Mouse (Mus musculus): ENCODE results near the gene Trim2. TPM values are rescaled to one million over a fixed set of nuclear protein-coding genes. Genes with fewer than 3 reads are reported as not detected.

Gene Trim2
- total RNA-seq, 2 experiments from 2014 or later = 8.6 to 11.9 TPM

DNA sequence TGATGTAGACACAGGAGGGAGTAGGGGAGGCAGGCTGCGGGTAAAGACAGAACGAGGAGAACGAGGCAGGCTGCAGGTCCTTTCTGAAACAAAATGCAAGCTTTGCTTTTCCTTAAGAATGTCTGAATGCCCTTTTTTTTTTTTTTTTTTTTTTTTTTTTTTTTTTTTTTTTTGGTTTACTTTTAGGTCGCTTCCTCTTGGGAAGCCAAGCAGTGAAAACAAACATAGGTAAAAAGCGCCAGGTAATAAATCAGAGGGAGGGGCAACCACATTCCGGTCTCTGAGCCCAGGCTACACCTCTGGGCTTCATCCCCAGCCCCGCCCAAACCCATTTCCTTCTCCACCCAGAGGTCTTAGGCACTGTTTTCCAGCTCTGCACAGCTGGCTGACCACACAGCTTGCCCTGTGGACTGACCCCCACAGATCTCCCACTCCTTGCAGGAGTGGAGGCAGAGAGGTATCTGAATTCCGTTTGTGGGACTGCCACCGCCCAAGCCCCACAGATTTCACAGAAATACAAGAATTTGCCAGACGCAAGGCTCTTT is 117.0 kb downstream of the Trim2 start:
- DNase-seq = no peak

DNA sequence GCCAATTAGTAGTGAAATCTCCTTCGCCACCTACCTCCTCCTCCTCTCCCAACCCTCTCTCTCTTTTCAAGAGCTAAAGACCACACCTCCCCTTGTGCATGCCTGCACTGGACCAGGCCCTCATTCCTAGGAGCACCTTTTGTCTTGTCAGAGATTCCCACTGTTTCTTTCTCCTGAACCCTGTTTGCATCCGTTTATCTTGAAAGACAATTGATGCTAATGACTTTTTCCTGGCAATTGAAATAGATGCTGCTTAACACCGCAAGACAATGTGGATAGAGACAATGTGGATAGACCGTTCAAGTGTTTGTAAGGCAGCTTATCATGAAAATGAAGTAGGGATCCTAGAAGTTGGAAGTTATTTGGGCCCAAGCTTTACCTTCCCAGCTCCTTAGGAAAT is 125.0 kb downstream of the Trim2 start:
- DNase-seq = no peak

GRCm38 (mm10) chr3:84181102-84181501 is 125.6 kb downstream of the Trim2 start:
- DNase-seq = no peak

GRCm38 (mm10) chr3:84180304-84180703 is 126.4 kb downstream of the Trim2 start:
- DNase-seq = no peak

GRCm38 (mm10) chr3:84177834-84178233 is 128.8 kb downstream of the Trim2 start:
- DNase-seq = no peak

GRCm38 (mm10) chr3:84175337-84176315 is 131.1 kb downstream of the Trim2 start:
- peak; percentile 74 for DNase-seq

- DNase-seq = no peak
These were observed 133.0 kb downstream of the Trim2 start, which contains the start of gene Gm6525 for GRCm38 (mm10) chr3:84173581-84174154. Gm6525 (plus strand) TSS chr3:84174104.

- no peak for DNase-seq
These were observed 134.3 kb downstream of the Trim2 start for GRCm38 (mm10) chr3:84172406-84172805.

DNA sequence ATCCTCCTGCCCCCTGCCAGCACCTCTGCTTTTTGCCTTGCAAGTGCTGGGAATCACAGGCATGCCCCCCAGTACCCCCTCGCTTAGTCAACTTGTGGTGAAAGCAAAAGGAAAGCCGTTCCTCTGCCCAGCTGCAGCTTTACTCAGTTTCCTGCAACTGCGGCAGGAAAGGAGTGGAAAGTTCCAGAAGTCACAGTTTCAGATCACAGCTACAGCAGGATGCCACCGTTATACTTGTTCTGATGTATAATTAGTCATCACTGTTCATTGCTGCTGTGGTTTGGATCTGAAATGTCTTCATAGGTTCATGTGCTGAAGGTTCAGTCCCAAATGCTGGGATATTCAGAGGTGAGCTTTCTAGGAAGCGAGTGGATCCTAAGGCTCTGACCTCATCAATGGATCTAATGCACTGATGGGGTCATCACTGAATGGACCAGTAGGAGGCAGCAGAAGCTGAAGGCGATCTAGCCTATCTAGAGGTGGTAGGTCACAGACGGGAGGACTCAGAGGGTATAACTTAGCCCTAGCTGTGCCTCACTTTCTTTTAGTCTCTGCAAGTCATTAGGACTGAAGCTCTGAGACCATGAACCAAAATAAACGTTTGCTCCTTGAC is 137.2 kb downstream of the Trim2 start:
- no peak for DNase-seq

- no peak for DNase-seq
These were observed 137.7 kb downstream of the Trim2 start for GRCm38 (mm10) chr3:84168943-84169342.

DNA sequence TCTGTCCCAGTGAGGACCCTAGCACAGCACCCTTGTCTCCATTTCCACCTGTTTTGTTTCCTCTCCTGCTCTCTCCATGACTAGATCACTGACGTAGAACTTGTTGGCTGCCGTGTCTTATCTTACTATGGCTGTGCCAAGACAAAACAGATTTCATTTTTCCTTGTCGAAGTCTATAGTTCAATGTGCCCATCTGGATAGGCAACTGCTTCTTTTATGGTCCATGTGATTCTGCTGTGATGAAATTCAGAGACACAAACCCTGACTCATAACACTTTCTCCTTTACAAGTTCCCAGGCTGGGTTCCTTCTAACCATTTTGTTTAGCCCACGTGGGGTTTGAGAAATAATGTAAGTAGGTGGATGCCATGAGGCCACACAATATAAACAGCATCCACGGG is 140.6 kb downstream of the Trim2 start:
- DNase-seq = no peak

GRCm38 (mm10) chr3:84165391-84165790 is 141.3 kb downstream of the Trim2 start:
- DNase-seq = no peak

- no peak for DNase-seq
These were observed 148.9 kb downstream of the Trim2 start for GRCm38 (mm10) chr3:84157559-84158350.

DNA sequence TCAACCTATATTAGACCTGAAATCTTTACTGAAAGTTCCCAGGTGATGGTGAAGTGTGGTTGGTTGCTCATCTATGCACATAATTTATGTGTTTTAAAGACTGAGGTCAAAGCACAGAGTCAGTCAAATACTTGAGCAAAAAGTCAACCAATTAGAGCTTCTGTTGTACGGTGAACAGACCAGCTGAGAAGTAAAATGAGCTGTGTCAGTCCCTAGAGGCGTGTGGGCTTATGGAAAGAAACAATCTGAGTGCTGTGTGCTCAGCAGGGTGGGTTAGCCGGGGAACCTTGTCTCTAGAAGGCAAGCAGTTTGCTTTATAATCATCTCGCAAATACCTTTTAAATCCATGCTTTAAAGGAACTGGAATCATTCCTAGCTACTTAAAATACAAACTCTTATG is 149.7 kb downstream of the Trim2 start:
- DNase-seq = no peak

DNA sequence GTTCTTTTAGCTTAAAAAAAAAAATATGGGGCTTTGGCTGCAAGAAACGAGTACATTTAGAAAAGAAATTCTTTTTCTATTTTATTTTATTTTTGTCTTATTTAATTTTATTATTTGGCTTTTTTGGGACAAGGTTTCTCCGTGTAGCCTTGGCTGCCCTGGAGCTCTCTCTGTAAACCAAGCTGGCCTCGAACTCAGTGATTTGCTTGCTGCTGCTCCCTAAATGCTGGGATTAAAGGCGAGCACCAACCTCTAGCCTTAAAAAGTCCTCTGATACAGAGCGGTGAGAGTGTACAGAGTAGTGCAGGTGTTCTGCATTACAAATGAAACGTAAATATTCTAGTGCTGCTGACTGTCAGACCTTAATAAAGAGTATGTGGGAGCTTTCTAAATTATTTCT is 150.6 kb downstream of the Trim2 start:
- DNase-seq = no peak

DNA sequence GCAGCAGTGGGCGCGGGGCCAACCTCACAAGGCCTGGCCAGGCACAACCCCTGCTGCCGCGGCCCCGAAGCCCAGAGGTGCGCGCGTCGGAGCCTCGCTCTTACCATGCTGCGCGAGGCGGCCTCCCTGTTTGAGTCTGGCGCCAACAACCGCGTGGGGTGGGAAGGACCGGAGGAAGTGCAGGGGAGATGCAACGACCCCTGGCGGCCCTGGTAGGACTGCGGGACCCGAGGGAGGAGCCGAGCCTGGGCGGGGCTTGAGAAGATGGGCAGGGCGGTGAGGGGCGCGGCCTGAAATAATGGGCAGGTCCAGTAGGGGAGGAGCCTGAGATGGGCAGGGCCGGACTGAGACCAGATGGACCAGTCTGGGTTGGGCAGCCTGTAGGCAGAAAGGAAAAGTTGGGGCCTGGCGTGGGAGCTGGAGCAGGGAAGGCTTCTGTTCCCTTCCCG is 151.1 kb downstream of the Trim2 start, which contains the start of gene Mnd1:
Gene Mnd1, minus strand, starts transcription at position 229 of the 449 bp plus-strand sequence.
- peak; percentile 99 for DNase-seq

GRCm38 (mm10) chr3:84155146-84155545 is 151.5 kb downstream of the Trim2 start:
- DNase-seq = no peak

DNA sequence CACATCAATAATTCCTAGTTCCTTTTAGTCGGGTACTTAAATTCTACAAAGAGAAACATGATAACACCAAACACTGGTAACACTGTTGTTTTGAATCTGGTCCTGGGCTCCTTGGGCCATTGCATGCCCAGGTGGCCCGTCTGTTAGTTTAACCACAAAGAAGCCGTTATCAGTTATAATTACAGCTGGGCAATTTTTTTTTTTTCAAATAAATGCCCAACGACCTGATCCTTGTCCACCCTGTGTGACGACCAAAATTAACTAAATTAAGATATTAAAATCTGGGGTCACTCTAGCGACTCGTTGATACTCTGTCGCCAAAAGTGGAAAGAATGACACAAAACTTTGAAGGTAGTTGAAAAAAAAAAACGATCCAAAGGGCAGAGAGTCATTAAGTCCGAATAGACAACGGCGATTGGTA is 151.9 kb downstream of the Trim2 start:
- DNase-seq = no peak

GRCm38 (mm10) chr3:84149831-84150230 is 156.8 kb downstream of the Trim2 start:
- no peak for DNase-seq

DNA sequence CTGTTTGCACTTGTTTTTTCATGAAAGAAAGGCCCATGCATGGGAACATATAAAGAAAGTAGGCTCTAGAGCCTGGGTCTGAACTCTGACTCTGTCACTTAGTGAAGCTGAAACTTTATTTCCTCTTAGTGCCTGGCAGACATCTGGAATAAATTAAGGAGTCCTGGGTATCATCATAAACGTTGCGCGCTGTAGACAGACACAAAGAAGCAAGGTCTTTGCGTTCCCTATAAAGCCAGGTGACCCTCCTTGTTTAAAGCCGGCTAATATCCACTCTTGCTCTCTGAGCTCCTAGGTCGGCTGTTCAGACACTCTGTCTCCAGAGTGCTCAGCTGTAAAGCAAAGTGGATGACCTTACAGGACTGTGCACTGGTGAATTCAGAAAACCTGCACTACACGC is 165.7 kb downstream of the Trim2 start:
- no peak for DNase-seq

DNA sequence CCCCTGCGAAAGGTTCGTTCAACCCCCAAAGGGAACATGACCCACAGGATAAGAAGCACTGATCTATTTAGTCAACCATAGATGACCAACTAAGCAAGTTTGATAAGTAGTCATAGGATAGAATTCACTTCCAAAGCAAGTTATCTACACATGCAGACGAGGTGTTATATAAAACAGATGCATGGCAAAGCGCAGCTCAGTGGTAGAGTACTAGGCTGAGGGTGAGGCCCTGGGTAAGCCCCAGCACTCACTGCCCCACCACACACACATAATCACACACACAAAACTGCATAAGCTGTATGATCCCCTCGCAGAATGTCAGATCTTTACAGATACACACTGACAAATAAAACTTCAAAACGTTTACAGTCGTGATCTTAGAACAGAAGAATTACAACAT is 170.2 kb downstream of the Trim2 start:
- no peak for DNase-seq

DNA sequence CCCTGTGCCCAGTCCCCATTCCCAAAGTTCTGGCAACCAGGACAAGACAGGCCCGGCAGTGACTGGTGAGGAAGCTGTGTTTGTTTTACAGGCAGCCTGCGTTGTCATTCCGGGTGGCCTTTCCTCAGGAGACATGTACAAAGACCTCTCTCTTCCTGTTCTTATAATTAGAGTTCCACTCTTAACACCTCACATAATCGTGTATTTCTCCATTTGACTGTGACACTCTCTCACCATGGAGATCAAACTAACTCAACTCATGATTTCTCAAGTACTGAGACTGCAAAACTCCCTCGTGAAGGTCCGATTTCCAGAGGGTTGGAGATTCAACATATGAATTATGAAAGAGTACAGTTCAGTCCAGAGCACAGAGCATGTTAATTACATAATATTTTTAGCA is 170.7 kb downstream of the Trim2 start:
- no peak for DNase-seq

Data from gastrocnemius, postnatal 10 days (tissue).